Mouse (Mus musculus) forebrain, embryonic 12.5 days (tissue): Measurements from ENCODE around the gene Nudt16. TPM values are rescaled to one million over a fixed set of nuclear protein-coding genes. Genes with fewer than 3 reads are reported as not detected.
"Not testable (repeated sequence)": the region's sequence is repeated elsewhere in the genome, so short reads cannot be mapped to it uniquely, and the experiment has no call there.

Source experiments
- ATAC-seq: fragments of 200-750 bp; cut with Nextera tagmentation; 2 replicates; pipeline ENCODE4 v1.8.0; 2017; ENCODE audit warnings: moderate TSS enrichment; ENCODE audit not compliant: low FRiP score
- H3K27ac ChIP-seq: fragments of 300-500 bp; sonication (generic); 2 replicates; pipeline ENCODE4 v1.5.1; 2016; ENCODE audit warnings: mild to moderate bottlenecking
- H3K27me3 ChIP-seq: fragments of 300-500 bp; sonication (generic); 2 replicates; pipeline ENCODE4 v1.6.1; 2016; ENCODE audit warnings: mild to moderate bottlenecking
- H3K36me3 ChIP-seq: fragments of 300-500 bp; sonication (generic); replicated peaks from 2 replicates; pipeline ENCODE4 v1.6.1; 2016; ENCODE audit warnings: mild to moderate bottlenecking
- H3K4me1 ChIP-seq: fragments of 300-500 bp; sonication (generic); 2 replicates; pipeline ENCODE4 v1.6.1; 2016
- H3K4me2 ChIP-seq: fragments of 300-500 bp; sonication (generic); 2 replicates; pipeline ENCODE4 v1.6.1; 2016; ENCODE audit warnings: mild to moderate bottlenecking, moderate library complexity
- H3K4me3 ChIP-seq: fragments of 300-500 bp; sonication (generic); replicated peaks from 2 replicates; pipeline ENCODE4 v1.5.1; 2016; ENCODE audit warnings: mild to moderate bottlenecking
- H3K9ac ChIP-seq: fragments of 300-500 bp; sonication (generic); 2 replicates; pipeline ENCODE4 v1.6.1; 2016; ENCODE audit warnings: mild to moderate bottlenecking
- H3K9me3 ChIP-seq: fragments of 300-500 bp; sonication (generic); 2 replicates; pipeline ENCODE4 v1.6.1; 2016
- WGBS: fragments of 180-500 bp; shearing (Covaris S2); methylation state at CpG from one replicate; pipeline ENCODE4 v1.1.7; 2016; 5-methylcytosine and 5-hydroxymethylcytosine counted together
- polyA plus RNA-seq: library from polyadenylated mRNA; unstranded; fragments of >200 nt; fragmentation: Nextera tagmentation; extraction: Ambion mirVana; gene quantifications from 2 replicates; pipeline ENCODE4 v1.2.1, GENCODE M21; 2016

The Nudt16 gene
- polyA plus RNA-seq = 15.3 and 17.8 TPM in 2 replicates

DNA sequence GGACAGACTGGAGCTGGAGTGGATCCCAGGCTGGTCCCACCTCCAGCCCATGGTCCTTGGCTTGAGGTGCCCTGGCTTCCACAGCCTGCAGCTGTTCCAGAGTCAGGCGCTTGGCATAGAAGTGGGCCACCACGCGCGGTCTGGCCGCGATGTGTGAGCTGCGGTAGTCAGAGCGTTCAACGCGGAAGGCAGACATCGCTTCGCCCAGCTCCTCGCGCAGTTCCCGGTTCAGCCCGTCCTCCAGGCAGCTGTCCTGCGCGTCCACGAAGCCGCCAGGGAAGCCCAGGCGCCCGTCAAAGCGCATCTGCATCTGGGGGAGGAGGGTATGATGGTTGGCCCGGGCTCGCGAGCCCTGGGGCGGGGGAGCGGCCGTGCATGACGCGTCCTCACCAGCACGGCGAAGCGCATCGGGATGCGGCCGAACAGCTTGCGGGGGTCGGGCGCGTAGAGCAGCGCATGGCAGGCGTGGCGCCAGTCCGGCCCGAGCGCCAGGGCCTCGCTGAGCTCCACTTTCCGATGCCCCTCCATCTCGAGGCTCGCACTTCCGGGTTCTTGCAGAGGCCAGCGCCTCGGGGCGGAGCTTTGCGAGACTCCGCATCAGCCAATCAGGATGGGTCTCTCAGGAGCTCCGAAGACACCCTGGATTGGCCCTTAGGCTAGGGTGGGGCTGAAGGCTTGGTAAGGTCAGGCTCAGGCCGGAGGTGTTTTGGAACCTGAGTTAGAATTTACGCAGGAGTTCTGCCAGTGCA, at the start of gene Nudt16:
TSS of gene Nudt16 (minus strand) at position 572 of the 749 bp plus-strand sequence.
- WGBS = under 1% methylated on average over 59 of the region's 60 CpGs
- Histone ChIP-seq H3K4me1 (peaks cover 19% of the 10 kb centered on the region), H3K27ac (peak within 1 kb of the TSS; percentile 85), H3K4me2 (peak within 1 kb of the TSS; percentile 81), H3K9ac (peak within 1 kb of the TSS; percentile 76), H3K36me3 (no peaks in the 10 kb centered on the region), H3K27me3 (no peaks in the 10 kb centered on the region), H3K9me3 (no peaks in the 10 kb centered on the region), H3K4me3 (peak within 1 kb of the TSS; percentile 81)
- peak; percentile 99 for ATAC-seq

DNA sequence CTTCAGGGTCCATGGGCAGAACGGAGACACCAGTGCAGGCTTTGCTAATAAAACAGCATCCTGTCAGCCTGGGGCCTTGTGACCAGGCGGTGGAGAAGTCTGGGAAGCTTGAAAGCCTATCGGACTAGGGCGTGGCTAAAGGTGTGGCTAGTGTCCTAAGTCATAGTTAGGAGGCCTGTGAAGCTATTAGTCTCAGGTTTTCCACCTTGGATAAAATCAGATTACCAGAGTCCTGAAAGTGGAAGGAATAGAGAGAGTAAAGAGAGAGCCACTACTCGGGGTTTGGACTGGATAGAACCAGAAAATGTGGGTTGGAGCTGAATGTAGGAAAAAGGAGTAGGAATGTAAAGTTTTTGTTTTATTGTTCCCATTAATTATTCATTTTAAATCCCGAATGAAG, 13.4 kb upstream of the Nudt16 start, which contains the start of gene 1700080E11Rik:
TSS of gene 1700080E11Rik (minus strand) at position 101 of the 400 bp plus-strand sequence.
- no peaks in the 10 kb centered on the region for H3K4me1 ChIP-seq
- H3K36me3 ChIP-seq = no peaks in the 10 kb centered on the region
- H3K27ac ChIP-seq = no peak within 1 kb of the TSS
- no peak within 1 kb of the TSS for H3K4me2 ChIP-seq
- no peak within 1 kb of the TSS for H3K9ac ChIP-seq
- ATAC-seq = no peak
- 81% methylated on average over 6 of the region's 6 CpGs for WGBS
- no peaks in the 10 kb centered on the region for H3K9me3 ChIP-seq
- H3K27me3 ChIP-seq = no peaks in the 10 kb centered on the region
- H3K4me3 ChIP-seq = no peak within 1 kb of the TSS

GRCm38 (mm10) chr9:105139204-105139603, 7.6 kb upstream of the Nudt16 start:
- H3K4me1 ChIP-seq = no peaks in the 10 kb centered on the region
- H3K27ac ChIP-seq = no peak overlapping the region
- whole genome bisulfite sequencing = 86% methylated on average over 6 of the region's 6 CpGs
- H3K9me3 ChIP-seq = no peaks in the 10 kb centered on the region
- no peak overlapping the region for H3K9ac ChIP-seq
- ATAC-seq = no peak
- no peaks in the 10 kb centered on the region for H3K36me3 ChIP-seq
- no peak overlapping the region for H3K4me2 ChIP-seq
- H3K27me3 ChIP-seq = no peaks in the 10 kb centered on the region
- no peak overlapping the region for H3K4me3 ChIP-seq

DNA sequence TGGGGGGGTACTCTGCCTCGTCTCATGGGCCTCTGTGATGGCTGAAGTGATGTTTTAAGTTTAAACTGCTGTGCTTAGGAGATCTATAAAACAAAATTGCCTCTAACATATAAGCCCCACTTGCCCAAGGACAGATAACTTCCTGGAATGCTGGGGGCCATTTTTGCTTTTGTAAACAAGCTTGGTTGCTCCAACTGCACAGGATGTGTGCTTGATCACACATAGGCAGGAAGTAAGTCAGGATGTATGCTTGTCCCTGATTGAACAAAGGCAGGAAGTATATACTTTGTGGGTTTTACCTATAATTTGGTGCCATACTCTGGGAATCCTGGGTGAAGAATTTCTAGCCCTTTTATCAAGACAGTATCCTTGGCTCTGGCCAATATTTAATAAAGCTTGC, 4.8 kb upstream of the Nudt16 start:
- no peak overlapping the region for H3K4me2 ChIP-seq
- H3K9me3 ChIP-seq = no peaks in the 10 kb centered on the region
- WGBS = 19% methylated on average over 1 of the region's 1 CpGs
- no peak overlapping the region for H3K4me3 ChIP-seq
- no peak for ATAC-seq
- H3K27me3 ChIP-seq = no peaks in the 10 kb centered on the region
- H3K36me3 ChIP-seq = no peaks in the 10 kb centered on the region
- no peak overlapping the region for H3K9ac ChIP-seq
- no peak overlapping the region for H3K27ac ChIP-seq
- H3K4me1 ChIP-seq = 0 out of 2 replicates have a peak, but pooled peaks cover 4% of the 10 kb centered on the region

DNA sequence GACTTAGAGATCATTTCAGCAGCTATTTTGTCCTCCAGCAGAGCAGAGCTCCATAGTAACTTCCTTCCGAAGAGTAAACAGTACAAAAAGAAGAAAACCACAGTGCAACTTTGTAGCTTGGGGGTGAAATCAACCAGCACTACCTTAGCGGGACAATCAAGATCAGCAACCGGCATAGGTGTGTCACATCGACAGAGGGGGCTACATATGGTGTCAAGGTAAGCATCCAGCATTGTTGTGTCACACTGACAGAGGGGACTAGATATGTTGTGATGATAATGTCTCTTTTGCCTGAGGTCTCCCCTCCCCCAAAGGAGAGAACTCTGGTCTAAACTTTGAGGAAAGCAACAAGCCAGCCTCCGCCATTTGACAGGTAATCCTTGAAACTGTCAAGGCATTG, 2.9 kb upstream of the Nudt16 start:
- Histone ChIP-seq H3K27me3 (no peaks in the 10 kb centered on the region), H3K4me3 (no peak overlapping the region), H3K4me2 (no peak overlapping the region), H3K27ac (no peak overlapping the region), H3K36me3 (no peaks in the 10 kb centered on the region), H3K9ac (no peak overlapping the region), H3K9me3 (no peaks in the 10 kb centered on the region), H3K4me1 (peaks cover 19% of the 10 kb centered on the region)
- WGBS = 88% methylated on average over 5 of the region's 5 CpGs
- no peak for ATAC-seq

- no peaks in the 10 kb centered on the region for H3K9me3 ChIP-seq
- peaks cover 19% of the 10 kb centered on the region for H3K4me1 ChIP-seq
- no peaks in the 10 kb centered on the region for H3K27me3 ChIP-seq
- peak; percentile 53 for ATAC-seq
- WGBS = 23% methylated on average over 5 of the region's 5 CpGs
- no peaks in the 10 kb centered on the region for H3K36me3 ChIP-seq
- H3K9ac ChIP-seq = no peak overlapping the region; the same call in 1 of the 2 replicates
- H3K4me2 ChIP-seq = peak overlapping the region; percentile 81
- H3K4me3 ChIP-seq = peak overlapping the region; percentile 81
- no peak overlapping the region for H3K27ac ChIP-seq
Measured at GRCm38 (mm10) chr9:105132002-105132367, 361 bp upstream of the Nudt16 start.

DNA sequence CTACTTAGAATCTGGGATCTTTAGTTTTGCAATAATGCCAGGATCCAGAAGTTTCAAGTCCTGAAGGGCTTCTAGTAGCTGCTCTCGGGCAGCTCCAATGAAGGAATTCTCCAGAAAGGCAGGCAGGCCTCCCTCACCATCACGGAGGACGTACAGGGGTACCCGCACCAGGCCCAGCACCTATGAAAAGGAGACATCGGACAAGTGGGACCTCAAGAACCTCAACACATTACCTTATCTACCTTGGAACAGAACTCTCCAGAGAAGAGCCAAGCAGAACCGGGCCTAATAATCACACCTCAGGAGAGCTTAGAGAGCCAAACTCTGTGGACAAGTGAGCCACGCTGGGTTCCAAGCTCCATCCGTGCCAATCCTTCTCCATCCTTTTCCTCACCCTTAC, 1.3 kb downstream of the Nudt16 start:
- Histone ChIP-seq H3K27ac (no peak overlapping the region), H3K9ac (no peak overlapping the region), H3K4me3 (no peak overlapping the region), H3K36me3 (no peaks in the 10 kb centered on the region), H3K4me1 (peaks cover 19% of the 10 kb centered on the region), H3K9me3 (no peaks in the 10 kb centered on the region), H3K4me2 (no peak overlapping the region), H3K27me3 (no peaks in the 10 kb centered on the region)
- 94% methylated on average over 8 of the region's 8 CpGs for WGBS
- ATAC-seq = no peak

- H3K27ac ChIP-seq, H3K4me2 ChIP-seq, H3K9me3 ChIP-seq, H3K9ac ChIP-seq, H3K36me3 ChIP-seq, ATAC-seq, H3K4me3 ChIP-seq, H3K4me1 ChIP-seq, H3K27me3 ChIP-seq: not testable (repeated sequence)
- 89% methylated on average over 3 of the region's 3 CpGs for WGBS
Measured at GRCm38 (mm10) chr9:105125206-105125605, 6.4 kb downstream of the Nudt16 start.

DNA sequence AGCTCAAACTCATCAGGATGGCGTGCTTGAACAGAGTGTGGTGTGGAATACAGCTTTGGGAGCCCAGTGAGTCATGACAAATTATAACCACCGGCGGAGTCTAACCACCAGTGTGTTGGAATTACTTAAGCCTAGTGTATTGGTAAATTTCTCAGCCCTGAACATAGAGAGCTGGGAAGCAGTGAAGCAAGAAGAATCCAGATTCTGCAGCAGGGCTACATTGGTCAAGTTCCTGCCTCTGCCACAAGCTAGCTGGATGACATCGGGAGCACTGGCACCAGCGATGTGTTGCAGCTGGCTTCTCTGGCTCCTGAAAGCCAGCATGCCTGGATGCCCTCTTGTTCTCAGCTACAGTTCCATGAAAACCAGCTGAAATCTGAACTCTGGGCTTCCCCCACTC, 27.7 kb downstream of the Nudt16 start:
- no peaks in the 10 kb centered on the region for H3K4me1 ChIP-seq
- H3K36me3 ChIP-seq = no peaks in the 10 kb centered on the region
- H3K4me3 ChIP-seq = no peak overlapping the region
- H3K9ac ChIP-seq = no peak overlapping the region
- H3K4me2 ChIP-seq = no peak overlapping the region
- H3K27ac ChIP-seq = no peak overlapping the region
- ATAC-seq = no peak
- WGBS = 95% methylated on average over 5 of the region's 5 CpGs
- H3K27me3 ChIP-seq = no peaks in the 10 kb centered on the region
- no peaks in the 10 kb centered on the region for H3K9me3 ChIP-seq

GRCm38 (mm10) chr9:105101911-105102310, 29.7 kb downstream of the Nudt16 start:
- Histone ChIP-seq H3K4me1 (no peaks in the 10 kb centered on the region), H3K4me3 (no peak overlapping the region), H3K27ac (no peak overlapping the region), H3K9ac (no peak overlapping the region), H3K36me3 (no peaks in the 10 kb centered on the region), H3K27me3 (no peaks in the 10 kb centered on the region), H3K9me3 (no peaks in the 10 kb centered on the region), H3K4me2 (no peak overlapping the region)
- 68% methylated on average over 1 of the region's 1 CpGs for WGBS
- ATAC-seq = no peak

DNA sequence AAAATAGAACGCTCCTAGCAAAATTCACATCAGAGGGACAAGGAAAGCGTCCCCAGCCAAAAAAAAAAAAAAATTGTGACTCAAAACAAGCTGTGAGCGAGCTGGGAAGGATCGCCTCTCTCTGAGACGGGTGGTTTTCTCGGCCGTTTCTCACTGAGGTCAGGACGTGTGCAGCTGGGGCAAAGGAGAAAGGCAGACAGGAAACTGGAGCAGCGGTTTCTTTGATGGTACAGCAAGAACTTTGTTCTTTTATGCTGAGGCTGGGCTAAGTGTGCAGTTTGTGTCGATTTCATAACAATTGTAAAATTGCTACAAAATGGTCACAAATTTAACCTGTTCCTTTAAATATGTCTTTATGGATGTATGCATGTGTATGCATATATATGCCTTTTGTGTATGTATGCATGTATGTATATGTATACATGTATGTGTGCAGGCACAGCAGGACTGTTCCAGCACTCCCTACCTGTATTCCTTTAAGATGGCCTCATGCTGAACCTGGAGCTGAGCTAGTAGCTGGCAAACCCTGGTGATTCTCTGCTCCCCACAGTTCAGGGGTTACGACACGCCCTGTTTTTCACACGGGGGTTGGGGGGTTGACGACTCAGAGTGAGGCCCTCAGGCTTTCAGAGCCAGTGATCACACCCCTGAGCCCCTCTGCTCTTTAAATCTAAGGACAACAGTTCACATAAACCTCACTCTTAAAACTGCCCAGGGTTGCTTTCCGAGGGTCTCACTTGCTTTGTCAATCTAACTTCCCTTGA, 30.6 kb downstream of the Nudt16 start:
- H3K9ac ChIP-seq = no peak overlapping the region
- H3K4me2 ChIP-seq = no peak overlapping the region
- H3K27me3 ChIP-seq = no peaks in the 10 kb centered on the region
- no peak overlapping the region for H3K27ac ChIP-seq
- no peaks in the 10 kb centered on the region for H3K36me3 ChIP-seq
- ATAC-seq = no peak
- 81% methylated on average over 15 of the region's 15 CpGs for WGBS
- H3K9me3 ChIP-seq = no peaks in the 10 kb centered on the region
- H3K4me3 ChIP-seq = no peak overlapping the region
- H3K4me1 ChIP-seq = no peaks in the 10 kb centered on the region

DNA sequence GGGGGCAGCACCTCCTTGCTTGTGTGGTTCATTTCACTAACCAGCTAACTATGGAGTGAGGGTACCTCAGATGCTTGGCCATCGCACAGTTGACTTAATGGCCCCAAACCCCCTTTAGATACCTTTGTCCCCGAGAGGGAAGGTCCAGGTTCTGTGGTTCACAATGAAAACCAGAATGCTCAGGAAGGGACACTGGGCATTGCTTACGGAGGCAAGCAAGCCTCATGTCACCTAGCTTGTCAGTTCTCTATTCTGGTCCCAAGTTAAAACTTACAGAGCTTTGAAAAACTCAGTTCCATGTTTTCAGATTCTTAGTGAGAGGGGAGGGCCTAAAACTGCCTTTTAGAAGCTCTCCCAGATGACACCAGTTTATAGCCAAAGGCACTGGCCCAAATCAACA, 51.4 kb downstream of the Nudt16 start:
- WGBS = 96% methylated on average over 3 of the region's 3 CpGs
- H3K4me2 ChIP-seq = no peak overlapping the region
- H3K27ac ChIP-seq = no peak overlapping the region
- H3K9me3 ChIP-seq = no peaks in the 10 kb centered on the region
- H3K36me3 ChIP-seq = peaks cover 28% of the 10 kb centered on the region
- H3K9ac ChIP-seq = no peak overlapping the region
- H3K4me3 ChIP-seq = no peak overlapping the region
- ATAC-seq = no peak
- H3K4me1 ChIP-seq = no peaks in the 10 kb centered on the region
- H3K27me3 ChIP-seq = no peaks in the 10 kb centered on the region
